Mouse (Mus musculus): ENCODE results near the gene Kif5a. TPM values are rescaled to one million over a fixed set of nuclear protein-coding genes. Genes with fewer than 3 reads are reported as not detected.

The Kif5a gene
- total and polyA plus RNA-seq, 3 experiments = 0.14 to 2.1 TPM; not detected in 1

DNA sequence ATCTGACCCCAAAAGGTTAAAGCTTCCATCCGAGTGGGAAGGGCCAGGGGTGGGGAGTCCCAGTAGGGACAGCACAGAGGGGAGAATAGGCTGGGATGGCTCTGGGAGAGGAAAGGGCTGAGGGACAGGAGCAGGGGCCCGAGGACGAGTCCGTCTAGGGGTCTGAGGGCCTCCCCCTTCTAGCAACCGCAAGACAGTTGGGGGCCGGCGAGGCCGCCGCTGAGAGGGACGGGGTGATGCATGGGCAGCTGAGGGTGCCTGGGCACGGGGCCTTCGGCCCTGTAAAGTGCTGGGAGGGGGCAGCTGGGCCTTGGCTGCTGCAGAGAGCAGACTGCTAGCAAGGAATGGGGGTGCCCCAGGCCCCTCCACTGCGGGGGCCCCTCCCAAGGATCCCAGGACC is 22.5 kb upstream of the Kif5a start:
- Histone ChIP-seq H3K27ac (ENCODE audit: insufficient read depth, low read depth) (no peak overlapping the region), H3K9me3 (replicated peaks; ENCODE audit: low read length) (no peaks in the 10 kb centered on the region), H3K79me2 (replicated peaks; ENCODE audit: control insufficient read depth, extremely low read depth, insufficient read depth, poor library complexity, severe bottlenecking) (peaks cover 16% of the 10 kb centered on the region), H3K4me3 (replicated peaks in 1 of 3; ENCODE audit: low read depth in 2 of 3, low read length in 2 of 3, poor library complexity in 1 of 3) (no peak overlapping the region), H3K4me1 (ENCODE audit: control insufficient read depth in 1 of 2, insufficient read depth in 2 of 2) (peaks cover 16 to 24% of the 10 kb centered on the region in 2 experiments), H3K36me3 (replicated peaks in 1 of 2; ENCODE audit: control insufficient read depth in 1 of 2, insufficient read depth in 1 of 2, low read length in 1 of 2) (peaks cover 64 to 70% of the 10 kb centered on the region in 2 experiments), H3K9ac (ENCODE audit: insufficient read depth, low read depth) (no peak overlapping the region), H3K27me3 (replicated peaks) (no peaks in the 10 kb centered on the region), H3K4me2 (ENCODE audit: insufficient read depth, low read depth, poor library complexity, severe bottlenecking) (no peak overlapping the region)
- dilution Hi-C loops (cut with MboI; ENCODE audit: extremely low pct_ligation_motif_present, extremely low pct_unique_long_range_greater_than_20kb, low sequenced_read_pairs) (no loop called here), in situ Hi-C loops (cut with MboI; ENCODE audit: low pct_ligation_motif_present, low pct_unique_long_range_greater_than_20kb, low sequenced_read_pairs) (no loop called here)
- TF ChIP-seq ZNF384 (IDR thresholded peaks at IDR 0.05; ENCODE audit: low read depth, low read length) (no peak), KAT2A (IDR thresholded peaks at IDR 0.05; ENCODE audit: insufficient replicate concordance, low read length) (no peak), MEF2A (IDR thresholded peaks at IDR 0.05; ENCODE audit: borderline replicate concordance, low read depth, low read length) (no peak), SMC3 (IDR thresholded peaks at IDR 0.05; ENCODE audit: low read depth, low read length) (no peak), MAX (IDR thresholded peaks at IDR 0.05; ENCODE audit: low read length) (no peak), JUND (conservative IDR thresholded peaks at IDR 0.05; ENCODE audit: low read depth, low read length) (no peak), USF1 (IDR thresholded peaks at IDR 0.05; ENCODE audit: low read depth, low read length) (no peak), USF2 (conservative IDR thresholded peaks at IDR 0.05; ENCODE audit: low read depth, low read length) (no peak), IRF4 (IDR thresholded peaks at IDR 0.05; ENCODE audit: low read depth, low read length) (no peak), ZMIZ1 (IDR thresholded peaks at IDR 0.05; ENCODE audit: low read depth, low read length) (no peak), TBP (conservative IDR thresholded peaks at IDR 0.05; ENCODE audit: low read depth, low read length) (no peak), GABPA (IDR thresholded peaks at IDR 0.05; ENCODE audit: insufficient replicate concordance, low read depth, low read length) (no peak), HCFC1 (IDR thresholded peaks at IDR 0.05; ENCODE audit: low read depth, low read length) (no peak), CTCF (conservative IDR thresholded peaks at IDR 0.05 in 1 of 2, IDR thresholded peaks at IDR 0.05 in 1 of 2; ENCODE audit: low read depth in 2 of 2, low read length in 2 of 2) (no peak), POLR2A (IDR thresholded peaks at IDR 0.05; ENCODE audit: low read depth, low read length) (no peak), MAZ (IDR thresholded peaks at IDR 0.05; ENCODE audit: low read depth, low read length) (no peak)
- DNase-seq (ENCODE audit: extremely low read depth) = no peak

DNA sequence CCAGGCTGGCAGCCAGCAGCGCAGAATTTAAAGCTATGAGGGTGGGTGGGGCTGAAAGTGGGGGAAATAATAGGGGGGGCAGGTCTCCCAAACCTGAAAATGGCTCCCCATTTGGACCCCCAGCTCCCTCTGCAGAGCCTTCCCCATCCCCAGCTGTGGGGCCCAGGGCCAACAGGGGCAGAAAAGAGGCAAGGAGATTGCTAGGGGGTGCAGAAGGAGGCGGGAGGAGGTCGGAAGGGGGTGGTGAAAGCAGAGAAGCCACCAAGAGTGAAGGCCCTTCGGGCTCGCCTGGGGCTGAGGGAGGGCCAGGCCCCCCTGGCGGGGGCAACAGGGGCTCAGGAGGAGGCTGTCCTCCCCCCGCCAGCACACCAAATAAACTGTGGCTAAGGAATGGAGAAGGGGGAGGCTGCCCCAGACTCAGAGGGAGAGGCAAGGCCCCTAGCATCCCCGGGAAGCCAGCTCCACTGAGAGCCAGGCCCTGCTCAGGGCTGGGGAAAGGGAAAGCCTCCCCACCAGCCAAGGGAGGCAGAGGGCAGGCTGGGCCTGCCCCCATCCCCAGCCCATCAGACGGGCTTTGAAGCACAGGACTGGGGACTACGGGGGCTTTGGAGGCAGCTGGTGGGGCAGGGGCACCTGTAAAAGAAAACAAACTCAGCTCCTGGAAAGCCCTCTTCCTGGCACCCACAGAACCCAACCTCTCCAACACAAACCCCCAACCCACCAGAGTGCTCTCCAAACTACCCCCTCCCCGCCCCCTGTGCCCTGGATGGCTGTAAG is 21.8 kb upstream of the Kif5a start:
- DNase-seq (ENCODE audit: extremely low read depth) = no peak
- peaks cover 66 to 77% of the 10 kb centered on the region in 2 experiments for H3K36me3 ChIP-seq (replicated peaks in 1 of 2; ENCODE audit: control insufficient read depth in 1 of 2, insufficient read depth in 1 of 2, low read length in 1 of 2)
- H3K79me2 ChIP-seq (replicated peaks; ENCODE audit: control insufficient read depth, extremely low read depth, insufficient read depth, poor library complexity, severe bottlenecking) = peaks cover 16% of the 10 kb centered on the region
- H3K4me1 ChIP-seq (ENCODE audit: control insufficient read depth in 1 of 2, insufficient read depth in 2 of 2) = peaks cover 15 to 23% of the 10 kb centered on the region in 2 experiments
- no peak overlapping the region for H3K4me2 ChIP-seq (ENCODE audit: insufficient read depth, low read depth, poor library complexity, severe bottlenecking)
- H3K9me3 ChIP-seq (replicated peaks; ENCODE audit: low read length) = no peaks in the 10 kb centered on the region
- H3K4me3 ChIP-seq (replicated peaks in 1 of 3; ENCODE audit: low read depth in 2 of 3, low read length in 2 of 3, poor library complexity in 1 of 3) = no peak overlapping the region
- dilution Hi-C loops (cut with MboI; ENCODE audit: extremely low pct_ligation_motif_present, extremely low pct_unique_long_range_greater_than_20kb, low sequenced_read_pairs) (no loop called here), in situ Hi-C loops (cut with MboI; ENCODE audit: low pct_ligation_motif_present, low pct_unique_long_range_greater_than_20kb, low sequenced_read_pairs) (no loop called here)
- no peak overlapping the region for H3K9ac ChIP-seq (ENCODE audit: insufficient read depth, low read depth)
- H3K27ac ChIP-seq (ENCODE audit: insufficient read depth, low read depth) = no peak overlapping the region
- no peaks in the 10 kb centered on the region for H3K27me3 ChIP-seq (replicated peaks)
- TF ChIP-seq NELFE (IDR thresholded peaks at IDR 0.05; ENCODE audit: low read depth, low read length) (no peak), PAX5 (IDR thresholded peaks at IDR 0.05; ENCODE audit: low read length) (no peak), ZMIZ1 (IDR thresholded peaks at IDR 0.05; ENCODE audit: low read depth, low read length) (no peak), JUND (conservative IDR thresholded peaks at IDR 0.05; ENCODE audit: low read depth, low read length) (no peak), POLR2AphosphoS2 (IDR thresholded peaks at IDR 0.05; ENCODE audit: low read depth, low read length) (no peak), MAFK (IDR thresholded peaks at IDR 0.05; ENCODE audit: insufficient replicate concordance, low read length) (no peak), ZKSCAN1 (IDR thresholded peaks at IDR 0.05; ENCODE audit: borderline replicate concordance, low read depth, low read length) (no peak), TCF12 (IDR thresholded peaks at IDR 0.05; ENCODE audit: low read depth, low read length) (no peak)
